Mouse (Mus musculus): ENCODE data around the gene Adcyap1.

GRCm38 (mm10) chr17:93199747-93200146 is 930 bp downstream of the Adcyap1 start:
- TF ChIP-seq CTCF (IDR thresholded peaks at IDR 0.05; ENCODE audit: extremely low read depth, insufficient read length, insufficient replicate concordance, low read depth, low read length) (no peak), POLR2A (IDR thresholded peaks at IDR 0.05; ENCODE audit: low read depth, low read length) (no peak)
